12 mouse cellular contexts compared by ENCODE assay signal in genomic region chr13:35783576-35783975, GRCm38 (mm10).
DNase-seq lines count a peak whose midpoint lies in the region; ATAC-seq and TF ChIP-seq lines count a peak whose summit lies in the region.
"Had no signal": no experiment of that assay in that cellular context is flagged by ENCODE, and none has a peak within 500 bp of the region (broad histone marks: within the 10 kb centered on the region; RNA-seq: fewer than 3 reads in every experiment).

No protein-coding gene starts in this region.

- no peak overlapping the region for H3K9ac ChIP-seq in liver, embryonic 12.5 days
- H3K9ac ChIP-seq in liver, embryonic 11.5 days (ENCODE audit: low read depth, low read length) = no peak overlapping the region
- no peak overlapping the region for H3K9ac ChIP-seq in forebrain, embryonic 12.5 days
- H3K9ac ChIP-seq: embryonic facial prominence, embryonic 15.5 days; kidney, embryonic 15.5 days; lung, embryonic 15.5 days had no signal

- peak overlapping the region; percentile 50; the same call in 1 of the 2 replicates for H3K27ac ChIP-seq in liver, embryonic 12.5 days
- H3K27ac ChIP-seq in liver, embryonic 11.5 days (ENCODE audit: low read depth, low read length) = no peak overlapping the region
- peak overlapping the region; percentile 46 for H3K27ac ChIP-seq in bone marrow macrophage, adult 2 months (ENCODE audit: insufficient read depth, low read depth, low read length)
- no peak overlapping the region for H3K27ac ChIP-seq in forebrain, embryonic 12.5 days
- H3K27ac ChIP-seq: embryonic facial prominence, embryonic 15.5 days; kidney, embryonic 15.5 days; left cerebral cortex, adult 2 months; lung, embryonic 15.5 days had no signal

- 47% methylated on average over 6 of the region's 6 CpGs for WGBS in liver, embryonic 12.5 days (ENCODE audit: insufficient replicate concordance)
- WGBS in liver, embryonic 11.5 days = 60% methylated on average over 6 of the region's 6 CpGs
- 94% methylated on average over 6 of the region's 6 CpGs for WGBS in forebrain, embryonic 12.5 days

- no peak for TF ChIP-seq CTCF in bone marrow macrophage, adult 2 months (IDR thresholded peaks at IDR 0.05; ENCODE audit: low read depth, low read length)

- no peak for DNase-seq in liver, embryonic 11.5 days (ENCODE audit: low spot score)
- peak; percentile 39 to 42 for DNase-seq in monocyte, adult 2 months (ENCODE audit: low read depth in 1 of 2, low spot score in 2 of 2)
- DNase-seq in adrenal gland, postnatal 25 days = no peak

- TF ChIP-seq POLR2A in bone marrow macrophage, adult 2 months (IDR thresholded peaks at IDR 0.05; ENCODE audit: borderline replicate concordance, low read depth, low read length) = no peak

- no peak overlapping the region for H3K4me3 ChIP-seq in liver, embryonic 12.5 days
- H3K4me3 ChIP-seq in liver, embryonic 11.5 days (ENCODE audit: low read depth, low read length) = no peak overlapping the region
- peak overlapping the region; percentile 26 for H3K4me3 ChIP-seq in bone marrow macrophage, adult 2 months (ENCODE audit: insufficient read depth, low read length)
- H3K4me3 ChIP-seq in forebrain, embryonic 12.5 days (replicated peaks) = no peak overlapping the region
- H3K4me3 ChIP-seq: embryonic facial prominence, embryonic 15.5 days; kidney, embryonic 15.5 days; left cerebral cortex, adult 2 months; lung, embryonic 15.5 days had no signal

- ATAC-seq in liver, embryonic 12.5 days = no peak
- ATAC-seq in liver, embryonic 11.5 days (replicated peaks; ENCODE audit: low FRiP score) = no peak
- peak; percentile 84 for ATAC-seq in granulocyte monocyte progenitor cell, adult 5-6 weeks (replicated peaks; ENCODE audit: poor library complexity, severe bottlenecking)
- ATAC-seq in forebrain, embryonic 12.5 days (ENCODE audit: low FRiP score) = no peak
- ATAC-seq: hindbrain, embryonic 16.5 days had no signal

- no peaks in the 10 kb centered on the region for H3K27me3 ChIP-seq in liver, embryonic 12.5 days (replicated peaks)
- no peaks in the 10 kb centered on the region for H3K27me3 ChIP-seq in liver, embryonic 11.5 days (replicated peaks; ENCODE audit: control insufficient read depth, insufficient read depth, low read length)
- no peaks in the 10 kb centered on the region for H3K27me3 ChIP-seq in forebrain, embryonic 12.5 days
- H3K27me3 ChIP-seq: embryonic facial prominence, embryonic 15.5 days; kidney, embryonic 15.5 days; lung, embryonic 15.5 days had no signal

- H3K4me1 ChIP-seq in liver, embryonic 12.5 days = peaks cover 93% of the 10 kb centered on the region
- peaks cover 37% of the 10 kb centered on the region for H3K4me1 ChIP-seq in liver, embryonic 11.5 days (replicated peaks; ENCODE audit: control insufficient read depth, insufficient read depth, low read length)
- H3K4me1 ChIP-seq in bone marrow macrophage, adult 2 months (ENCODE audit: control insufficient read depth, insufficient read depth, low read length) = peaks cover 33% of the 10 kb centered on the region
- H3K4me1 ChIP-seq in forebrain, embryonic 12.5 days = no peaks in the 10 kb centered on the region; the same call in 1 of the 2 replicates

- peak overlapping the region; percentile 24; the same call in 1 of the 2 replicates for H3K4me2 ChIP-seq in liver, embryonic 12.5 days
- H3K4me2 ChIP-seq in liver, embryonic 11.5 days = no peak overlapping the region
- no peak overlapping the region for H3K4me2 ChIP-seq in forebrain, embryonic 12.5 days
- H3K4me2 ChIP-seq: embryonic facial prominence, embryonic 15.5 days; kidney, embryonic 15.5 days; lung, embryonic 15.5 days had no signal

- no peaks in the 10 kb centered on the region for H3K36me3 ChIP-seq in liver, embryonic 12.5 days
- no peaks in the 10 kb centered on the region for H3K36me3 ChIP-seq in liver, embryonic 11.5 days (ENCODE audit: control insufficient read depth, insufficient read depth, low read length)
- H3K36me3 ChIP-seq in forebrain, embryonic 12.5 days (replicated peaks) = no peaks in the 10 kb centered on the region
- H3K36me3 ChIP-seq: embryonic facial prominence, embryonic 15.5 days; kidney, embryonic 15.5 days; lung, embryonic 15.5 days had no signal

- no peaks in the 10 kb centered on the region for H3K9me3 ChIP-seq in liver, embryonic 12.5 days (replicated peaks)
- no peaks in the 10 kb centered on the region for H3K9me3 ChIP-seq in liver, embryonic 11.5 days (ENCODE audit: control insufficient read depth, low read length)
- H3K9me3 ChIP-seq in forebrain, embryonic 12.5 days = no peaks in the 10 kb centered on the region
- H3K9me3 ChIP-seq: embryonic facial prominence, embryonic 15.5 days; kidney, embryonic 15.5 days; lung, embryonic 15.5 days had no signal

Comparison
In these comparisons a context has a peak if more than half of its experiments do, and no peak if none do; other contexts are left out.
1. H3K27ac ChIP-seq: peak in liver, embryonic 12.5 days (single experiment) and bone marrow macrophage, adult 2 months (single experiment); none in liver, embryonic 11.5 days (single experiment) and forebrain, embryonic 12.5 days (single experiment).
2. DNase-seq: peak in monocyte, adult 2 months (2 of 2); none in liver, embryonic 11.5 days (single experiment) and adrenal gland, postnatal 25 days (single experiment).